Mouse (Mus musculus): ENCODE data around the gene Creb3l4. TPM values are rescaled to one million over a fixed set of nuclear protein-coding genes. Genes with fewer than 3 reads are reported as not detected.
A peak's percentile ranks its signal among the peaks of the same experiment; 100 is the strongest.
"Not testable (repeated sequence)": the region's sequence is repeated elsewhere in the genome, so short reads cannot be mapped to it uniquely, and the experiment has no call there.

Creb3l4 gene
- polyA plus RNA-seq, 1 experiment, result 1.7 TPM

DNA sequence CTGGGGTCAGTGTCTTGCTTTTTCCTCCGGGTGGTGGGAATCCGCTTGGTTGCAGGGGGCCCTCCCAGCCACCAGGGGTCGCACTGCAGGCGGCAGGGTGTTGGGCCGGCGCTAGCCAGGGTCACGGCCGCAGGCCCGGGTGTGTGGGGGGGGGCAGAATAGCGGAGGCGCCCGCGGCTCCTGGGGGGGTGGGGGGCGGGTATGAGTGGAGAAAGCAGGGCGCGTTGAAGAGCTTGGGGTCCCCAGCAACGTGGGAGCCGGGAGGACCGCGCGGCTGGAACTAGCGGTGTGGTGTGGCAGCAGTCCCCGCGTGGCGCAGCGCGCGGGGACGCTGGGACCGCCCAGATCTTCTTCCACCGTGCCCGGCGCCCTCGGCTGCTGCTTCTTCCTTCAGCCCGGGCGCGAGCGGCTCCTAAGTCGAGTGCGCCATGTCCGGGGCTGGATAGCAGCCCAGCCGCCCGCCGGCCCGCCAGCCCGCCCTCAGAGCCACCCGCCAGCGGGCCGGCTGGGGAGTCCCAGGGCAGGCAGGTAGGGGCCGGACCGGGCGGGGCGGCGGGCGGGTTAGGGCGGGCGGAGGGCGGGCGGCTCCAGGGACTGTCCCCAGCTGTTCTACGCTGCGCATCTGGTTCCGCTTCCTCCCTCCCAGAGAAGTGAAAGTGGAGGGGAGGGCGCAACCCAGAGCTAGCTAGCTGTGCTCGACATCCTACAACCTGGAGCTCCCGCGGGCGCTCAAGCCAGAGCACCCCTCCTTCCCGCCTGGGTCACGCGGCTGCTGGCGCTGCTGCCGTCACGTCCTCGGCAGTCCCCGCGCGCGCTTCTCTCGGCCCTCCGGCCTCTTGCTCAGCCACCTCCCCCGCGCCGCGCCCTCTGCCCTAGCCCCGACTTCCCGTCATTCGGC lies 22.0 kb upstream of the Creb3l4 start, which contains the start of gene Dennd4b:
Gene Dennd4b (plus strand): TSS at position 152 of the 898 bp plus-strand sequence.
- DNase-seq (ENCODE audit: low spot score), result peak; percentile 84

DNA sequence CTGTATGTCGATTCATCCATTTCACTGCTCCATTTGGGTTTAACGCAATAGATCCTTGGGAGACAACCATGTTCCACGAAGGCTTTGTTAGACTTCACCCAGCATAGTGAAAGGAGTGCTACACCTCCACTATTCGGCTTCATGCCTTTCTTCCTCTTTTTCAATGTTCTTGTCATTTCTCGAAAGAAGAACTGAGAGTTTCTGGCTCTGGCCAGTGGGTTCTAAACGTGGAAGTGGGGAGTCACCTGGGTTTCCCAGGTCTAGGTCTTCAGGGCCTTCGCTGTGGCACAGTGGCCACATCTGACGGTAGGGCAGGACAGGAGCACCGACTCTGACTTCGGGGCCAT lies 21.3 kb upstream of the Creb3l4 start:
- DNase-seq (ENCODE audit: low spot score), result no peak

DNA sequence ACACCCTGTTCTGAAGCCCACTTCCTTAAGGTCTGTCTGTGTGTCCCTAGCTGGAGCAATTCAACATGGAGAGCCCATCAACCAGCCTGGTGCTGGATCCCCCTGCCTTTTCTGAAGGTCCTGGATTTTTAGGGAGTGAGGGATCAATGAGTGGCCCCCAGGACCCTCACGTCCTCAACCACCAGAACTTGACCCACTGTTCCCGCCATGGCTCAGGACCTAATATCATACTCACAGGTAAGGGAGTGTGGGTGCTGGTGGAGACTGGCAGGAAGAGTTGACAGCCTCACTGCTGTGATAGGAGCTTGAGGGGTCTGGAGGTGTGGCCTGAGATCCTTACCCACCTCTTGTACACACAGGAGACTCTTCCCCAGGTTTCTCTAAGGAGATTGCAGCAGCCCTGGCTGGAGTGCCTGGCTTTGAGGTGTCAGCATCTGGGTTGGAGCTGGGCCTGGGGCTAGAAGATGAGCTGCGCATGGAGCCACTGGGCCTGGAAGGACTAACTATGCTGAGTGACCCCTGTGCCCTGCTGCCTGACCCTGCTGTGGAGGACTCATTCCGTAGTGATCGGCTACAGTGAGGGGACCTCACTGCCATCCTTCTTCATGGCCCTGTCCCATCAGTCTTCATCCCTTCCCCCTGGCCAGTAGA lies 19.9 kb upstream of the Creb3l4 start:
- no peak for DNase-seq (ENCODE audit: low spot score)

DNA sequence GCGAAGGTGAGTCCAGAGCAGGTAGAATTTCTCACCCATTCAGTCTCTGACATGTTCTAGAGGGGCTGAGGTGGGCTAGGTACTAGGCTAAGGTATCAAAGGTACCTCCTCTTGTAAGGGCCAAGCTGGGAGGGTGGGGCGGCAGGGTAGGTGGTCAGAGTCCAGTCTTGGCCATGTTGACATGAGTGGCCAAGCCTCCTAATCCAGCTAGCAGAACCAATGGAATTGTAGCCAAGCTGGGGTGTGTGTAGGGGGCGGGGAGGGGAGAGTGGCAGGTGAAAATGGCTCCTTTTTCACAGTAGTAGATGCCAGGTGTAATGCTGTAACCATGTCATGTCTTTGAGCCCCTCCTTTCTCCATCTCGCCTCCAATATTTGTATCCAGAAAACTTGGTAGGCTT lies 15.2 kb upstream of the Creb3l4 start:
- no peak for DNase-seq (ENCODE audit: low spot score)

DNA sequence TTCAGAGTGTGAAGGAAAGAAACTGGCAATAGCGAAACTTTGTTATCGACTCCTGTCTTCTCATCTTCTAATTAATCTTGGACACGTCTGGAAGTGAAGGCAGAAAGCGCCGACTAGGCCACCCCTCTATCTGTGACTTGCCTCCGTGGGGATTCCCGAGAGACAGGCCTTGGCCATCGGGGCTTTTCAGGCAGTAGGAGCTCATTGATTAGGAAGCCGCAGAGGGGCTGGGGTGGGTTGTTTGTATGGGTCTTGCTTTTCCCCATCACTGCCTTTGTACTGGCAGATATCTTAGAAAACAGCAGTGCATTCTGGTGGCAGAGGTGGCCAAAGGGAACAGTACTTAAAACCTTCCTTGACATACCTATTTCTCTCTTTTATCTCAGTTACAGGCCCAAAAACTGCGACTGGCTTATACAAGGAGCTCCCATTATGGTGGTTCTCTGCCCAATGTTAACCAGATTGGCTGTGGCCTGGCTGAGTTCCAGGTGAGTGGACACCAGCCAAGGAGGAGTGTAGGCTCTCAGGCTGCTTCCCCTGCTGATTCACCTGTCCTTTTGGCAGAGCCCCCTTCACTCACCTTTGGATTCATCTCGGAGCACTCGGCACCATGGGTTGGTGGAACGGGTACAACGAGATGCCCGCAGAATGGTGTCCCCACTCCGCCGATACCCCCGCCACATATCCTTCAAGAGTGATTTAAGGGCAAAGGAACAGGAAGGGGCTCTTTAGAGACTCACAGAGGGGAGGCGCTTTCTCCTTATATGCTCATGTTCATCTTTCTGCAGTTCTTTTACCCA lies 13.6 kb upstream of the Creb3l4 start:
- DNase-seq (ENCODE audit: low spot score), result no peak

DNA sequence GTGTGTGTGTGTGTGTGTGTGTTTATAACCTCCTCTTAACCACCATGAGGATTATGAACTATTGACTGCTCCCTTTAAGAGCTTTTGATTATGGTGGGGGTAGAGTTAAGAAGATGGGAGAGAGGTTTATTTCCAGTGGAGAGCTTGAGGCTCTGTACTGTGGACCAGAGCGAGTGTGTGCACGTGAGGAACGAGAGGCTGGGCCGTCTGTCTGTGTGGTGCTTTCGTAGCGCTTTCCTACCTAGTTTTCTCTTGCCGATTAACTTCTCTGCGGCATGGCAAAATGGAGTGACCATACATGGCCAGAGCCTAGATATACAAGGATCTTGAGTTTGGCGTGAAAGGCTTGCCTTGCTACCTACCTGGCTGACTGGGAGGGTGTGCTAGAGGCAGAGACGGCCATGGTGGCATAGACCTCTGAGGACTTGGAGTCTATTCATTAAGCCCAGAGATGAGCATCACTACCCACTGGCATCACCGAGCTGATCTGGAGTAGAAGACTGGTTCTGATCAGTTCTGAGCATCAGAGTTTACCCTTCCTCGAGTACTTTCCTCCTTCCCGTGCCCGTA lies 12.6 kb upstream of the Creb3l4 start:
- DNase-seq (ENCODE audit: low spot score), result no peak

DNA sequence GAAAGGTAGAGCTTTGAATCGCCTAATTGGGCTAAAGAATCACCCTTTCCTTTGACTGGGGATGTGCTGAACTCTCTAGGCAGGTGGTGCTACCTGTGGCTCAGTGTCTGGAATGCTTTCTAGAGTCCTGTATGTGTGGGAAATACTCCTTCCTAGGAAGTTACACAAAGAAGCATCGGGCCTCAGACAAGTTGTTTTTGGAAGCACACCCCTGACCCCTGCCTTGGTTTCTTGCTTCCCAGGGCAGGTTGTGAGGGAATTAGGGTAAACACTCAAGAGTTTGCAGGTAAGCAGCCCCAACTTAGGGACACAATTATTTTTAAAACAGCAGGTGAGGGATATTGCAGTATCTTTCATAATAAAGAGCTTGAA lies 11.9 kb upstream of the Creb3l4 start:
- no peak for DNase-seq (ENCODE audit: low spot score)

DNA sequence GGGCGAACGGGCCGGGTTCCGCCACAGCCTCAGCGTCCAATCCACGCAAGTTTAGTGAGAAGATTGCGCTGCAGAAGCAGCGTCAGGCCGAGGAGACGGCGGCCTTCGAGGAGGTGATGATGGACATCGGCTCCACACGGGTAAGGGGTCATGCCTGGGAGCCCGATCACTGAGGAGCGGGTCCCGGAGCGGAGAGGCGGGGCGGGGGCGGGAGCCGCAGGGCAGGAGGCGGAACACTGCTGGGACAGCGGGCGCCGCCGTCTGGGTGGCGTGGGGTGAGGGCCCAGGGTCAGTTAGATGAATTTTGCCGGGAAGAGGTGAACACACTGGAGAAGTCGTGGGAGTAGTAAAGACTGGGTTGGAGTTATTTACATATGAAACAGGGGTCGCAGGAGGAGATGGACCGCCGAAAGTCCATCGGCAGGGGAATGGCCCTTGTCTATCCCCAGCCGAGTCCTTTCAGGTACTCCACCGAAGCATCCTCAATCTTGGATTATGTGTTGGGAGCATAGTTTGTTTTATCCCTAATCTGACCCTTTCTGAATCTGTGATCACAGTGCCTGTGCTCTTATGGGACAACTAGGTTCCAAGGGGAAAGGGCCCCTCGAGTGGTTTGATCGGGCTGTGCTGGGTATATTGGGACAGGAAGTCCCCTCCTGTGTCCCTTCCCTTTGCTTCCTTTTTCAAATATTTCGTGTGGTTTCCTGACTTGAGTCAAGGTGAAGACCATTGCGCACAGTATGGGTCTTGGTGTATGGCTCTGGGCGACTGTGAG lies 11.3 kb upstream of the Creb3l4 start:
- DNase-seq (ENCODE audit: low spot score), result no peak

DNA sequence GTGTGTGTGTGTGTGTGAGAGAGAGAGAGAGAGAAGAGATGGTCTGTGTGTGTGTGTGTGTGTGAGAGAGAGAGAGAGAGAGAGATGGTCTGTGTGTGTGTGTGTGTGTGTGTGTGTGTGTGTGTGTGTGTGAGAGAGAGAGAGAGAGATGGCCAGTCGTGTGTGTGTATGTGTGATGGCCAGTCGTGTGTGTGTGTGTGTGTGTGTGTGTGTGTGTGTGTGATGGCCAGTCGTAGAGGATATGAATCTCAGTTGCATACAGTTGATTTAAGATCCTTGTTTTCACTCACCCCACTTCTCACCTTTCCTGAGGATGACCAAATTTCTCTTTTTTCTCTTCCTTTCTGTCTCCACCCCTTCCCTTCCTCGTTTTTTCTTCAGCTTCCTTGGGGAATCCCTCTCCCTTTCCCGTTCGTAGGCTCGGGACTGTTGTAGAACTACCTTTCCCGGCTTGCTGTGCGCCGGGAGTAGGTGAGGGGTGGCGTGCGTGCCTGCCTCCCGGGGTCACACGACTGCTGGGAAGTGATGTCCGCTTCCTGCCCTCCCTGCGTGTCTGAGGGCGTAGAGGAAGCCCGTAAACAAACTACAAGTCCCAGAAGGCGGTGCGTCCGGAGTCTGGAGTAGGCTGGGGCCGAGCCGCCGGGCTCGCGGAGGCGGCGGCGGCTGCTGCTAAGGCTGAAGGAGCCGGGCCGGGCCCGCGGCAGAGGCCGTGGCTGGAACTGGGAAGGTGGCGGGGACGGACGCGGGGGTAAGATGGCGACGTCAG lies 10.5 kb upstream of the Creb3l4 start, which contains the start of gene Crtc2:
Gene Crtc2 (plus strand): TSS at position 511 of the 766 bp plus-strand sequence.
- DNase-seq (ENCODE audit: low spot score), result peak; percentile 80

DNA sequence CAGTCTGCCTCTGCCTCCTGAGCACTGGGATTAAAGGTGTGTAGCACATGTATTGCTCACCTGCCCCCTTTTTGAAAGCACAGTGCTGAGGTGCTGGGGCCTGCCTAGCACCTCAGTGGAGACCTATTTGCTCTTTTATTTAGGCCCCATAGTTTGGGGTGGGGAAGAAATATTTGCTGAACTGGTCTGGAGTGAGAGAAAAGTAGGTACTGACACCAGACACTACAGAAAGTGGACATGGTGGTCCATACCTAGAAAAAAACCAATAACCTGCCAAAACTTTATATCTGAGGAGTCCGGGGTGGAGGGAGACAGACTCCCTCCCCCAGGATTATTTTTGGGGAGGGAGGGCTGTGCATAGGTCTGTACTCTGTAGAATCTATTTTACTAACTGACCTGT lies 9.9 kb upstream of the Creb3l4 start:
- not testable (repeated sequence) for DNase-seq (ENCODE audit: low spot score)

DNA sequence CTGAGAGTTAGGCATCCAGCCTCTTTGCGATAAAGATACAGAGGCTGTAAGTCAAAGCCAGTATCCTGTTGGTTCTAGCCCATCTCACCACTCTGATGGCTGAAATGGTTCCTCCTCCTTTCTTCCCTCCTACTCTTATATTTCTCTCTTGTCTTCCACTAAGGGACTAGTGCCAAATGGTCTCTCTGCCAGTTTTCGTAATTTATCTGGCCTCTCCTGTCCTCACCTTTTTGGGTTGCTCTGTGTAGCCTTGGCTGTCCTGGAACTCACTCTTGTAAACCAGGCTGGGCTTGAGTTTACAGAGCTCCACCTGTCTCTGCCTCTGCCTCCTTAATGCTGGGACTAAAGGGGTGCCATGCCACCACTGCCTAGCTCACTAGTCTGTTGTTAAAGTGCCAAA lies 9.3 kb upstream of the Creb3l4 start:
- not testable (repeated sequence) for DNase-seq (ENCODE audit: low spot score)

DNA sequence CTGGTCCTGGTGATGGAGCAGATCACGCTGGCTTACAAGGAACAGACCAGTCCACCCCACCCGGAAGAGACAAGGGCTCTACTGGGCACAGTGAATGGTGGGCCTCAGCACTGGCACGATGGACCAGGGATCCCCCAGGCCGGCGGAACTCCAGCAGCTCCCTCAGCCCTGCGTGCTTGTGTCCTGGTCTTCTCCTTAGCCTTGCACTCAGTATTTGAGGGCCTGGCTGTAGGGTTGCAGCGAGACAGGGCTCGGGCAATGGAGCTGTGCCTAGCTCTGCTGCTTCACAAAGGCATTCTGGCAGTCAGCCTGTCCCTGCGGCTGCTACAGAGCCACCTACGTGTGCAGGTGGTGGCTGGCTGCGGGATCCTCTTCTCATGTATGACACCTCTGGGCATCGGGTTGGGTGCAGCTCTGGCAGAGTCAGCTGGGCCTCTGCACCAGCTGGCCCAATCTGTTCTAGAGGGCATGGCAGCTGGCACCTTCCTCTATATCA lies 8.5 kb upstream of the Creb3l4 start:
- DNase-seq (ENCODE audit: low spot score), result not testable (repeated sequence)

DNA sequence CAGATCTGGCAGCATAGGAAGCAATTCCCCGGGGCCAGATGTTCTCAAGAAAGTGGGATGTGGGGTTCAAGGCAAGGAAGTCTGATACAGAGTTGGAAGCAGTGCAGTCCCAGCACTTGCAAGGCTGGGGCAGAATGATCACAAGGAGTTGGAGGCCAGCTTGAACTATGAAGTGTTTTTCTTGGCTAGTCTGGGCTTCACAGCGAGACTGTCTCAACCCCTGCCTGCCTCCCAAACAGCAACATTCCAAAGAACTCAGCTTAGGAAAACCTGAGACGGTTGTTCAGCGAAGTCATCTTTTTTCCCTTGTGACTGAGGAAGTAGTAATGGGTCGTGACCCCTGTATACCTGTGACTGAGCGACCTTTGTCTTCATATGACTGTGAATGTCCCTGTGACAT lies 7.5 kb upstream of the Creb3l4 start:
- no peak for DNase-seq (ENCODE audit: low spot score)

DNA sequence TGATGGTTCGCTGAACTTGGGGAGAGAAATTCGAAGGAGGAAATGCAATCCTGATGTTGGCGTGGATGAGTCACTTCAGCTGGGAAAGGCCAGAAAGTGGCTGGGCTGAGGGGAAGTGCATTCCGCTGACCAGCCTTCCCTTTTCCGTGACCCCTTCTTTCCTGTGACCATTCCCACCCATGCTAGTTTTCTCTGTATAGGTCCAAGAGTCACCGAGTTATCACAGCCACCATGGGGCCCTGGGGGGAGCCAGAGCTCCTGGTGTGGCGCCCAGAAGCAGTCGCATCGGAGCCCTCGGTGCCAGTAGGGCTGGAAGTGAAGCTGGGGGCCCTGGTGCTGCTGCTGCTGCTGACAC lies 5.4 kb upstream of the Creb3l4 start:
- DNase-seq (ENCODE audit: low spot score), result peak; percentile 43

DNA sequence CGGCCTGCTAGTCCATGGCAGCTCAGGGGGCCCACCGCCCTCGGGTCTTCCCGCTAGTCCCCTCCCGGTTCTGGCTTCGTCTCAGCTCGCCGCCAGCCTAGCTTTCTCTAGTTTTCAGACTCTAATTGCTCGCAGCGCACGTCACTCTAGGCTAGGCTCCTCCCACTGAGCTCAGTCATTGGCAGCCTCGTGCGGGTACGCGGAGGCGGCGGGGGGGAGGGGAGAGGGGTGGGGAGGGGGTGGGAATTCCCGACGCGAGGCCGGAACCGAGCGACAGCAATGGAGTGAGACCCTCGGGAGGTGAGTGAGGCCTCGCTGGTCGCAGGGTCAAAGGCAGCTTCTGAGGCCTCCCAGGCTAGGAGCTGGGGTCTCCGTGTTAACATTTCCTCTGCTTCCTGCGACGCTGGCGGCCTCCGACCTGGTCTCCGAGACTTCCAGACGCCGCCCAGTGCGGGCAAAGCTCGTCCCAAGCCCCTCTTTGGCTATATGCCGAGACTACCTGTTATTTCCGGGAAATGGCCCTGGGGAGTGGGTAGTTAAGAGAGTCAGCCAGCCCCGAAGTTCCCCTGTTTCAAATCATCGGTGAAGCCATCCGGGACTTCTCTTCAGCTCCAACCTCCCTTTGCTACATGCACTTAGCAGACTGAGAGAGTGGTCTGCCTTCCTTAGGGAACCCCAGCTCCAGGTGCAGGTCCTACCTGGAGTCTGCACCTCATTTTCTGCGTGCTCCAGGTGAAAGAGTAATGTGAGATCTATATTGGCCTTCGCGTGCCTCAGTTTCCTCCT lies 4.8 kb upstream of the Creb3l4 start, which contains the start of gene Slc39a1:
Gene Slc39a1 (plus strand): TSS at position 213 of the 786 bp plus-strand sequence.
- DNase-seq (ENCODE audit: low spot score), result peak; percentile 79

DNA sequence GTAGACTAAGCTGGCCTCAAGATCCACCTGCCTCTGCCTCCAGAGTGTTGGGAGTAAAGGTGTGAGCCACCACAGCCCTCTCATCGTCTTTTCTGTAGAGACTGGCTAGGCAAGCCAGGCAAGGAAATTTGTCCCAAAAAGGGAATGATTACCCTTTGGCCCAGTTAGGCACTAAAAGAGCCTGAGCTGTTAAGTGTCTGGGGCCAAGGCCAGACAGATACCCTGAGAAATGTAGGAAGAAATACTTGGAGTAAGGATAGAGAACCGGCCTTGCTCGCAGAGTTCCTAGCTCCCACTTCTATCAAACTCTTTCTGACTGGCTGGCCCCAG lies 4.3 kb upstream of the Creb3l4 start:
- no peak for DNase-seq (ENCODE audit: low spot score)

DNA sequence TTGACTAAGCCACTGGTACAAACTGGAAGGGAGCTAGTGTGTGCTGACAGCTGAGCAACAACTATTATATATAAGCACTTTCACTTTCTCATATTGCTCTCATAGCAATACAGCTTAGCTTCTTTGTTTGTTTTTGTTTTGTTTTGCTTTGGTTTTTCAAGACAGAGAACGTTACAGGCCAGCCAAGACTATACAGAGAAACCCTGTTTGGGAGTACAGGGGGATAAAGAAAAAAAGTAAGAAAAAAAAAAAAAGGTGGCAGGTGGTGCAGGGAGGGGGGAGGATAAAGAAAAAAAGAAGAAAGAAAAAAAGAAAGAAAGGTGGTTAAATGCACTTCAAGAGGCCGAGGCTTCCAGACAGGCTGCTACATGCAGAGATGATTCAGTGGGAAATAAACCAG lies 2.1 kb upstream of the Creb3l4 start:
- DNase-seq (ENCODE audit: low spot score), result no peak

DNA sequence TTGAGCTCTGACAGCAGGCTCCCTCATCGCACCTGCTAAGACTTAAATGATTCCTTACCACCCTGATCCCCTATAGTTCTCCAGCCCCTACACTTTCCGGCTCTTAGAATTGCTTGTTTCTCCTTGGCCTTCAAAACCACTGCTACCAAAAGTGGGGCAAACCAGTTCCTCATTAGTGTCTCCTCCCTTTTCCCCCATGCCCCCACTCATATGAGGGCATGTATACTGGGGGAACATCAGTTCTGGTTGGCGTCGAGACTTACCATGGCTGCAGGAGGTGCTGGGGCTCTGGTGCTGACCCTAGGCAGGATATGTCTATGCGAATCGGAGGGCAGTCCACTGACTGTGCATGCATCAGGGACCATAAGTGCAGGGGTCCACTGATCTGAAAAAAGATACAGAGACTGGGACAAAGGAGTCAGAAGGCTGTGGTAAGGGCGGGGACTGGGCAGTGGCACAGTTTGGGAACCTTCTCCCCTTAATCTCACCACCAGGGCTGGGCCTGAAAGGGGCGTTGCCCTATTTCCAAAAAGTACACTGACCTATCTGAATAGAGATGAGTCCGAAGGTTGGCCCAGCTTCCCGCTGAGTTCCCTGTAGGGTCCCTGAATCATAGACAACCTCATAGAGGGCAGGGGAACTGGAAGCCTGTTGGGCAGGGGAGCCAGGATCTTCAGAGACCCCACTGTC lies 1.5 kb downstream of the Creb3l4 start:
- no peak for DNase-seq (ENCODE audit: low spot score)

DNA sequence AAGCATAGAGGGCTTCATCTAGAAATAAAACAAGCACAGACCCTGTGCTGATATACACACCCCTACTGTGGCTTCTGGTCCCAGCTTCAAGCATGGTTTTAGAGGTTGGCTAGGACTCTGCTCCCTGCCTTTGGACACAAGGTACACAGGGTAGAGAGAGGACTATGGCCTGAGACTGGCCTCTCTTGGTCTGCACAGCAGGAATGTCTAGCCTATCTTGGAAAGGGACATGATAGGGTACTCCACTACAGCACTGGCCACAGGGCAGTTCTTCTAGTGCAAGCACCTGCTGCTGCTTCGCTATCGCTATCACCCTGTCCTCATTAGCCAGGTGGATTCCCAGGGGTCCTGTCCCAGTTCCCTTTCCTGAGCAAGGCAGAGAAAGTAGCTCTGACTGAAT lies 2.1 kb downstream of the Creb3l4 start:
- no peak for DNase-seq (ENCODE audit: low spot score)
